ENCODE assay signal across 9 mouse cellular contexts in the genomic region with DNA sequence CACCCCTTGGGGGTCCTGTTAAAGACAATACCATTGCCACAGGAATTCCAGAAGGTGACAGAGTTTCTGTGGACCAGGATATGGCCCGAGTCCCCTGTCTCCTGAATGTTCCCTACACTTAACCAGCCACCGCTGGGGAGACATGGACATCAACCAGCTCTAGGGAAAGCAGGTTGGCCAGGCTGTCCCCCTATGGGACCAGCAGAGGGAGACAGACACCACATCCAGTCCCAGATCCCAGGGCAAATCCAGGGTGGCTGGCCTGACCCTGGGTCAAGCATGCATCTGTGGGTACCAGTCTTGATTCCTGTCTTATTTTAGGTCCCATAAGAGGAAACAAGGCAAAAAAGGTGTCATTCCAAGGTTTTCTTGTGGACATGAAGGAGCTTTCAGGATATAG. TPM values are rescaled to one million over a fixed set of nuclear protein-coding genes. Genes with fewer than 3 reads are reported as not detected.
A peak's percentile ranks its signal among the peaks of the same experiment; 100 is the strongest.
DNase-seq lines count a peak whose midpoint lies in the region; ATAC-seq lines count a peak whose summit lies in the region.
"Had no signal": no experiment of that assay in that cellular context is flagged by ENCODE, and none has a peak within 500 bp of the region (broad histone marks: within the 10 kb centered on the region; RNA-seq: fewer than 3 reads in every experiment).

No protein-coding gene starts in this region.

- H3K4me3 ChIP-seq in heart, embryonic 11.5 days (ENCODE audit: low read depth, low read length): no peak overlapping the region
- no peak overlapping the region for H3K4me3 ChIP-seq in embryonic facial prominence, embryonic 11.5 days (ENCODE audit: low read depth, low read length)
- H3K4me3 ChIP-seq in heart, embryonic 16.5 days (ENCODE audit: low read length): no peak overlapping the region
- H3K4me3 ChIP-seq: limb, embryonic 15.5 days had no signal

- H3K9me3 ChIP-seq in heart, embryonic 11.5 days (replicated peaks; ENCODE audit: control insufficient read depth, low read length): no peaks in the 10 kb centered on the region
- no peaks in the 10 kb centered on the region for H3K9me3 ChIP-seq in embryonic facial prominence, embryonic 11.5 days (replicated peaks; ENCODE audit: control insufficient read depth, low read length)
- no peaks in the 10 kb centered on the region for H3K9me3 ChIP-seq in heart, embryonic 16.5 days (replicated peaks; ENCODE audit: control insufficient read depth, low read length)
- H3K9me3 ChIP-seq: limb, embryonic 15.5 days had no signal

- ATAC-seq in heart, embryonic 11.5 days (replicated peaks; ENCODE audit: insufficient number of reproducible peaks, low FRiP score, low TSS enrichment): no peak; the same call in 1 of the 2 replicates
- peak; percentile 25; the same call in 1 of the 2 replicates for ATAC-seq in embryonic facial prominence, embryonic 11.5 days (replicated peaks; ENCODE audit: insufficient number of reproducible peaks, low FRiP score, low TSS enrichment, low read depth)
- ATAC-seq in heart, embryonic 16.5 days (replicated peaks; ENCODE audit: extremely low read depth, insufficient read depth, low FRiP score): peak; percentile 62

- no peaks in the 10 kb centered on the region for H3K36me3 ChIP-seq in heart, embryonic 11.5 days (ENCODE audit: control insufficient read depth, insufficient read depth, low read length)
- no peaks in the 10 kb centered on the region for H3K36me3 ChIP-seq in embryonic facial prominence, embryonic 11.5 days (replicated peaks; ENCODE audit: control insufficient read depth, insufficient read depth, low read depth, low read length)
- no peaks in the 10 kb centered on the region for H3K36me3 ChIP-seq in heart, embryonic 16.5 days (ENCODE audit: control insufficient read depth, insufficient read depth)
- H3K36me3 ChIP-seq: limb, embryonic 15.5 days had no signal

- H3K4me2 ChIP-seq in heart, embryonic 11.5 days: no peak overlapping the region
- no peak overlapping the region for H3K4me2 ChIP-seq in embryonic facial prominence, embryonic 11.5 days (ENCODE audit: low read depth, low read length)
- no peak overlapping the region for H3K4me2 ChIP-seq in heart, embryonic 16.5 days (ENCODE audit: low read depth, low read length)
- H3K4me2 ChIP-seq: limb, embryonic 15.5 days had no signal

- peak; percentile 77 to 82 for DNase-seq in heart, adult 18-20 months
- peak; percentile 82 for DNase-seq in adrenal gland, postnatal 10 days
- DNase-seq in embryonic facial prominence, embryonic 11.5 days (ENCODE audit: low spot score): peak; percentile 80
- DNase-seq in kidney, postnatal 36 days: peak; percentile 83 to 86
- peak; percentile 88 for DNase-seq in lung, postnatal 10 days
- peak; percentile 63 to 69 for DNase-seq in spleen, postnatal 36 days (ENCODE audit: low spot score in 2 of 2)

- peaks cover 24% of the 10 kb centered on the region for H3K27me3 ChIP-seq in heart, embryonic 11.5 days (ENCODE audit: control insufficient read depth, insufficient read depth, low read length)
- peaks cover 2% of the 10 kb centered on the region; the same call in 1 of the 2 replicates for H3K27me3 ChIP-seq in embryonic facial prominence, embryonic 11.5 days (ENCODE audit: control insufficient read depth, insufficient read depth, low read length)
- H3K27me3 ChIP-seq in heart, embryonic 16.5 days (ENCODE audit: control insufficient read depth, insufficient read depth, low read length): peaks cover 17% of the 10 kb centered on the region

- H3K9ac ChIP-seq in heart, embryonic 11.5 days (ENCODE audit: low read depth, low read length): no peak overlapping the region
- H3K9ac ChIP-seq in embryonic facial prominence, embryonic 11.5 days (replicated peaks; ENCODE audit: low read length): no peak overlapping the region
- no peak overlapping the region for H3K9ac ChIP-seq in heart, embryonic 16.5 days (ENCODE audit: low read length)
- H3K9ac ChIP-seq: limb, embryonic 15.5 days had no signal

- peaks cover 6% of the 10 kb centered on the region for H3K4me1 ChIP-seq in heart, embryonic 11.5 days (ENCODE audit: control insufficient read depth, insufficient read depth, low read length)
- H3K4me1 ChIP-seq in embryonic facial prominence, embryonic 11.5 days (ENCODE audit: control insufficient read depth, insufficient read depth, low read length): 0 out of 2 replicates have a peak, but pooled peaks cover 2% of the 10 kb centered on the region
- peaks cover 11% of the 10 kb centered on the region for H3K4me1 ChIP-seq in heart, embryonic 16.5 days (ENCODE audit: control insufficient read depth, insufficient read depth, low read length)

- WGBS in heart, embryonic 11.5 days (ENCODE audit: insufficient replicate concordance): 0% methylated on average over 2 of the region's 2 CpGs
- 0% methylated on average over 2 of the region's 2 CpGs for WGBS in embryonic facial prominence, embryonic 11.5 days
- 6% methylated on average over 2 of the region's 2 CpGs for WGBS in heart, embryonic 16.5 days

- H3K27ac ChIP-seq in heart, embryonic 11.5 days (ENCODE audit: low read depth, low read length): no peak overlapping the region
- H3K27ac ChIP-seq in embryonic facial prominence, embryonic 11.5 days (replicated peaks; ENCODE audit: low read depth, low read length): no peak overlapping the region
- H3K27ac ChIP-seq in heart, embryonic 16.5 days (ENCODE audit: low read length): no peak overlapping the region
- H3K27ac ChIP-seq: limb, embryonic 15.5 days had no signal

RNA-seq across cellular contexts. Expression of gene Rad9a, which starts 5.5 kb away (rescaled TPM):
- total RNA-seq in heart, adult 18-20 months (2021): 1 to 10 TPM; 4.5 to 4.8 TPM
- 20.6 and 24.1 TPM in 2 replicates for polyA plus RNA-seq in heart, embryonic 11.5 days (2014; fragmentation: Nextera tagmentation; extraction: Ambion mirVana)
- total RNA-seq in adrenal gland, postnatal 10 days (2021): 10 to 100 TPM in 1 of 2 experiments, 1 to 10 TPM in 1; 7.4 to 10.8 TPM
- polyA plus RNA-seq in embryonic facial prominence, embryonic 11.5 days (2014; fragmentation: Nextera tagmentation; extraction: Ambion mirVana): 46.8 and 49.5 TPM in 2 replicates
- 19.9 and 21.1 TPM in 2 replicates for polyA plus RNA-seq in heart, embryonic 16.5 days (2015; fragmentation: Nextera tagmentation; extraction: Ambion mirVana)

RNA-seq across cellular contexts. Expression of gene Clcf1, which starts 7.1 kb away (rescaled TPM):
- 1 to 10 TPM; 1.2 to 2.3 TPM for total RNA-seq in heart, adult 18-20 months (2021)
- 1.2 and 2.5 TPM in 2 replicates for polyA plus RNA-seq in heart, embryonic 11.5 days (2014; fragmentation: Nextera tagmentation; extraction: Ambion mirVana)
- total RNA-seq in adrenal gland, postnatal 10 days (2021): 1 to 10 TPM; 8.3 to 9.8 TPM
- polyA plus RNA-seq in embryonic facial prominence, embryonic 11.5 days (2014; fragmentation: Nextera tagmentation; extraction: Ambion mirVana): 4.6 and 5.0 TPM in 2 replicates
- 1.5 and 1.7 TPM in 2 replicates for polyA plus RNA-seq in heart, embryonic 16.5 days (2015; fragmentation: Nextera tagmentation; extraction: Ambion mirVana)

RNA-seq across cellular contexts. Expression of gene AC109138.7, which starts 7.2 kb away (rescaled TPM):
- not detected for total RNA-seq in heart, adult 18-20 months (2021)
- not detected in 2 replicates for polyA plus RNA-seq in heart, embryonic 11.5 days (2014; fragmentation: Nextera tagmentation; extraction: Ambion mirVana)
- not detected for total RNA-seq in adrenal gland, postnatal 10 days (2021)
- not detected in 2 replicates for polyA plus RNA-seq in embryonic facial prominence, embryonic 11.5 days (2014; fragmentation: Nextera tagmentation; extraction: Ambion mirVana)
- not detected in 2 replicates for polyA plus RNA-seq in heart, embryonic 16.5 days (2015; fragmentation: Nextera tagmentation; extraction: Ambion mirVana)
- polyA plus RNA-seq: limb, embryonic 15.5 days had no signal

RNA-seq across cellular contexts. Expression of gene Ppp1ca, which starts 15.1 kb away (rescaled TPM):
- total RNA-seq in heart, adult 18-20 months (2021): 100 to 1,000 TPM; 293 to 299 TPM
- 749 and 760 TPM in 2 replicates for polyA plus RNA-seq in heart, embryonic 11.5 days (2014; fragmentation: Nextera tagmentation; extraction: Ambion mirVana)
- total RNA-seq in adrenal gland, postnatal 10 days (2021): 100 to 1,000 TPM; 411 to 414 TPM
- polyA plus RNA-seq in embryonic facial prominence, embryonic 11.5 days (2014; fragmentation: Nextera tagmentation; extraction: Ambion mirVana): 955 and 1,002 TPM in 2 replicates
- 813 and 866 TPM in 2 replicates for polyA plus RNA-seq in heart, embryonic 16.5 days (2015; fragmentation: Nextera tagmentation; extraction: Ambion mirVana)

RNA-seq across cellular contexts. Expression of gene Tbc1d10c, which starts 15.9 kb away (rescaled TPM):
- total RNA-seq in heart, adult 18-20 months (2021): 10 to 100 TPM; 12.0 to 20.2 TPM
- polyA plus RNA-seq in heart, embryonic 11.5 days (2014; fragmentation: Nextera tagmentation; extraction: Ambion mirVana): 1.0 and 1.3 TPM in 2 replicates
- 1 to 10 TPM; 4.2 to 6.6 TPM for total RNA-seq in adrenal gland, postnatal 10 days (2021)
- 0.96 and 1.4 TPM in 2 replicates for polyA plus RNA-seq in embryonic facial prominence, embryonic 11.5 days (2014; fragmentation: Nextera tagmentation; extraction: Ambion mirVana)
- 10.8 and 26.5 TPM in 2 replicates for polyA plus RNA-seq in heart, embryonic 16.5 days (2015; fragmentation: Nextera tagmentation; extraction: Ambion mirVana)
